Mouse (Mus musculus) kidney, embryonic 16.5 days (tissue): ENCODE measurements around the gene Pld4. TPM values are rescaled to one million over a fixed set of nuclear protein-coding genes. Genes with fewer than 3 reads are reported as not detected.

Experiments
- ATAC-seq: fragments of 200-750 bp; cut with Nextera tagmentation; 2 replicates; pipeline ENCODE4 v1.8.0; 2017; ENCODE audit warnings: moderate TSS enrichment; ENCODE audit not compliant: low FRiP score, low TSS enrichment
- H3K27ac ChIP-seq: fragments of 300-500 bp; sonication (generic); 2 replicates; pipeline ENCODE4 v1.5.1; 2014; ENCODE audit warnings: low read length
- H3K27me3 ChIP-seq: fragments of 300-500 bp; sonication (generic); 2 replicates; pipeline ENCODE4 v1.6.1; 2014; ENCODE audit warnings: low read length, control low read depth, mixed read lengths; ENCODE audit not compliant: insufficient read depth
- H3K36me3 ChIP-seq: fragments of 300-500 bp; sonication (generic); 2 replicates; pipeline ENCODE4 v1.6.1; 2014; ENCODE audit warnings: low read length, control low read depth, mixed read lengths; ENCODE audit not compliant: insufficient read depth
- H3K4me1 ChIP-seq: fragments of 300-500 bp; sonication (generic); 2 replicates; pipeline ENCODE4 v1.6.1; 2014; ENCODE audit warnings: low read length, control low read depth, mixed read lengths; ENCODE audit not compliant: insufficient read depth
- H3K4me2 ChIP-seq: fragments of 300-500 bp; sonication (generic); replicated peaks from 2 replicates; pipeline ENCODE4 v1.6.1; 2014; ENCODE audit warnings: low read depth, low read length
- H3K4me3 ChIP-seq: fragments of 300-500 bp; sonication (generic); 2 replicates; pipeline ENCODE4 v1.5.1; 2014; ENCODE audit warnings: mild to moderate bottlenecking, low read length
- H3K9ac ChIP-seq: fragments of 300-500 bp; sonication (generic); replicated peaks from 2 replicates; pipeline ENCODE4 v1.6.1; 2014; ENCODE audit warnings: low read length
- H3K9me3 ChIP-seq: fragments of 300-500 bp; sonication (generic); 2 replicates; pipeline ENCODE4 v1.6.1; 2016; ENCODE audit warnings: low read length, control low read depth
- WGBS: fragments of 180-500 bp; shearing (Covaris S2); extraction: QIAGEN DNeasy Blood & Tissue Kit; methylation state at CpG from one replicate; pipeline ENCODE4 v1.1.7; 2014; 5-methylcytosine and 5-hydroxymethylcytosine counted together
- polyA plus RNA-seq: library from polyadenylated mRNA; unstranded; fragments of >200 nt; fragmentation: Nextera tagmentation; extraction: Ambion mirVana; gene quantifications from 2 replicates; pipeline ENCODE4 v1.2.1, GENCODE M21; 2015

Gene Pld4
- polyA plus RNA-seq, 1 experiment from 2014 or later: 7.3 TPM

- no peak overlapping the region for H3K27ac ChIP-seq
- peaks cover 6% of the 10 kb centered on the region; the same call in 1 of the 2 replicates for H3K36me3 ChIP-seq
- 88% methylated on average over 6 of the region's 6 CpGs for WGBS
- H3K4me3 ChIP-seq: peak overlapping the region; percentile 79
- peak overlapping the region; percentile 87 for H3K4me2 ChIP-seq
- peak overlapping the region; percentile 86 for H3K9ac ChIP-seq
- ATAC-seq: no peak
- no peaks in the 10 kb centered on the region for H3K27me3 ChIP-seq
- peaks cover 34% of the 10 kb centered on the region for H3K4me1 ChIP-seq
- H3K9me3 ChIP-seq: no peaks in the 10 kb centered on the region
Observed at GRCm38 (mm10) chr12:112723445-112723844, 37.0 kb upstream of the Pld4 start.

- Histone ChIP-seq H3K4me2 (no peak overlapping the region), H3K4me1 (peaks cover 29% of the 10 kb centered on the region), H3K27me3 (no peaks in the 10 kb centered on the region), H3K27ac (no peak overlapping the region), H3K4me3 (no peak overlapping the region), H3K36me3 (peaks cover 6% of the 10 kb centered on the region; the same call in 1 of the 2 replicates), H3K9ac (no peak overlapping the region), H3K9me3 (no peaks in the 10 kb centered on the region)
- WGBS: 73% methylated on average over 11 of the region's 11 CpGs
- no peak for ATAC-seq
Observed at GRCm38 (mm10) chr12:112724077-112724805, 36.2 kb upstream of the Pld4 start.

GRCm38 (mm10) chr12:112727801-112728200 is 32.7 kb upstream of the Pld4 start:
- no peak overlapping the region for H3K4me2 ChIP-seq
- H3K36me3 ChIP-seq: peaks cover 21% of the 10 kb centered on the region; the same call in 1 of the 2 replicates
- H3K9me3 ChIP-seq: no peaks in the 10 kb centered on the region
- H3K27ac ChIP-seq: no peak overlapping the region
- peaks cover 6% of the 10 kb centered on the region for H3K4me1 ChIP-seq
- H3K27me3 ChIP-seq: no peaks in the 10 kb centered on the region
- H3K4me3 ChIP-seq: no peak overlapping the region
- WGBS: 81% methylated on average over 8 of the region's 8 CpGs
- no peak overlapping the region for H3K9ac ChIP-seq
- no peak for ATAC-seq

GRCm38 (mm10) chr12:112730808-112731207 is 29.6 kb upstream of the Pld4 start:
- Histone ChIP-seq H3K27me3 (no peaks in the 10 kb centered on the region), H3K4me3 (no peak overlapping the region), H3K4me1 (no peaks in the 10 kb centered on the region; the same call in 1 of the 2 replicates), H3K36me3 (peaks cover 35% of the 10 kb centered on the region), H3K4me2 (no peak overlapping the region), H3K9ac (no peak overlapping the region), H3K9me3 (no peaks in the 10 kb centered on the region), H3K27ac (no peak overlapping the region)
- 54% methylated on average over 14 of the region's 14 CpGs for WGBS
- ATAC-seq: no peak

GRCm38 (mm10) chr12:112732591-112732990 is 27.9 kb upstream of the Pld4 start:
- Histone ChIP-seq H3K27me3 (no peaks in the 10 kb centered on the region), H3K27ac (no peak overlapping the region), H3K36me3 (peaks cover 42% of the 10 kb centered on the region), H3K4me1 (no peaks in the 10 kb centered on the region; the same call in 1 of the 2 replicates), H3K9ac (no peak overlapping the region), H3K4me3 (no peak overlapping the region), H3K4me2 (no peak overlapping the region), H3K9me3 (no peaks in the 10 kb centered on the region)
- 80% methylated on average over 10 of the region's 10 CpGs for WGBS
- ATAC-seq: no peak

GRCm38 (mm10) chr12:112734108-112734820 is 26.2 kb upstream of the Pld4 start:
- Histone ChIP-seq H3K27me3 (no peaks in the 10 kb centered on the region), H3K4me1 (no peaks in the 10 kb centered on the region; the same call in 1 of the 2 replicates), H3K9ac (no peak overlapping the region), H3K9me3 (no peaks in the 10 kb centered on the region), H3K4me3 (no peak overlapping the region), H3K27ac (no peak overlapping the region), H3K36me3 (peaks cover 59% of the 10 kb centered on the region), H3K4me2 (no peak overlapping the region)
- ATAC-seq: no peak
- WGBS: 73% methylated on average over 2 of the region's 2 CpGs

- no peak overlapping the region for H3K4me2 ChIP-seq
- no peak overlapping the region for H3K9ac ChIP-seq
- ATAC-seq: no peak
- H3K4me3 ChIP-seq: no peak overlapping the region
- H3K27ac ChIP-seq: no peak overlapping the region
- WGBS: 89% methylated on average over 19 of the region's 19 CpGs
- no peaks in the 10 kb centered on the region for H3K27me3 ChIP-seq
- H3K9me3 ChIP-seq: no peaks in the 10 kb centered on the region
- H3K4me1 ChIP-seq: no peaks in the 10 kb centered on the region; the same call in 1 of the 2 replicates
- peaks cover 62% of the 10 kb centered on the region for H3K36me3 ChIP-seq
Observed at GRCm38 (mm10) chr12:112734881-112735655, 25.4 kb upstream of the Pld4 start.

- Histone ChIP-seq H3K36me3 (peaks cover 62% of the 10 kb centered on the region), H3K4me3 (no peak overlapping the region), H3K27ac (no peak overlapping the region), H3K9me3 (no peaks in the 10 kb centered on the region), H3K4me1 (no peaks in the 10 kb centered on the region), H3K9ac (no peak overlapping the region), H3K4me2 (no peak overlapping the region), H3K27me3 (no peaks in the 10 kb centered on the region)
- no peak for ATAC-seq
- WGBS: 80% methylated on average over 29 of the region's 29 CpGs
Observed at GRCm38 (mm10) chr12:112735896-112736635, 24.4 kb upstream of the Pld4 start.

GRCm38 (mm10) chr12:112736636-112736925 is 23.9 kb upstream of the Pld4 start:
- Histone ChIP-seq H3K36me3 (peaks cover 59% of the 10 kb centered on the region), H3K9me3 (no peaks in the 10 kb centered on the region), H3K27me3 (no peaks in the 10 kb centered on the region), H3K4me3 (no peak overlapping the region), H3K27ac (no peak overlapping the region), H3K4me2 (no peak overlapping the region), H3K9ac (no peak overlapping the region), H3K4me1 (no peaks in the 10 kb centered on the region)
- no peak for ATAC-seq
- WGBS: 69% methylated on average over 10 of the region's 10 CpGs
